Mouse (Mus musculus): Measurements from ENCODE around the gene Cacng7.
A peak's percentile ranks its signal among the peaks of the same experiment; 100 is the strongest.

The Cacng7 gene

DNA sequence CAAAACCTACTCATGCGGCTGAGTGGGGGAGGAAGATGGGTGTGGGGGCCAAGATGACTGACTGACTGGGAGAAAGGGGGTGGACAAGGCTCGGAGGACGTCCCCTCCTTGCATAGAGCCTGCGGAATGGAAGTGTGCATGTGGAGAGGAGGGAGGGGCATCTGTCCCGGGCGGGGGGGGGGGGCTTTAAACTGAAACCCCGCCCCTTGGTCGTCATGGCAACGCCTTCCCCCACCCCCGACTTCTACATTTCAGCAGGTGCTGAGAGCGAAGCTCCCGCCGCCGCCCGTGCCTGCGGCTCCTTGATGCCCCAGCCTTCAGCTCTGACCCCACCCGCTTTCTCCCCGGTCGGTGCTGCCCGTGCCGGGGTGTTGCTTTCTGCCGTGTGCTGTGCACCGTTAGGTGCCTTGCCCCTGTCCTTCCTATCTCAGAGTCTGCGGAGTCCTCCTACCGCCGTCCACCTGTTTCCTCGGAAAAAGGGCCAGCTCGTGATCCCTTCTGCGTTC lies 29.4 kb upstream of the Cacng7 start:
- no peak for DNase-seq

DNA sequence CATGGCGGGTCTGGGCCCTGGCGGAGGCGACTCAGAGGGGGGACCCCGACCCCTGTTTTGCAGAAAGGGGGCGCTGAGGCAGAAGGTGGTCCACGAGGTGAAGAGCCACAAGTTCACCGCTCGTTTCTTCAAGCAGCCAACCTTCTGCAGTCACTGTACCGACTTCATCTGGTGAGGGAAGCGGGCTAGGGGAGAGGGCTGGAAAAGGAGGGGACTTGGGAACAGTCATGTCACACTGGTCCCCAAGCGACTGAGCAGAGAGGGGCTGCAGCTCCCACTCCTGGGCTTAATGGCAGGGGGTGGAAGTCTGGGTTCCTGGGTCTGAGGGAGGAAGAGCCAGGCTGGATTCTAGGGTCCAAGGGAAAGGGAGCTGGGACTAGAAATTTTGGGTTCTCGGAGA lies 29.0 kb upstream of the Cacng7 start:
- no peak for DNase-seq

DNA sequence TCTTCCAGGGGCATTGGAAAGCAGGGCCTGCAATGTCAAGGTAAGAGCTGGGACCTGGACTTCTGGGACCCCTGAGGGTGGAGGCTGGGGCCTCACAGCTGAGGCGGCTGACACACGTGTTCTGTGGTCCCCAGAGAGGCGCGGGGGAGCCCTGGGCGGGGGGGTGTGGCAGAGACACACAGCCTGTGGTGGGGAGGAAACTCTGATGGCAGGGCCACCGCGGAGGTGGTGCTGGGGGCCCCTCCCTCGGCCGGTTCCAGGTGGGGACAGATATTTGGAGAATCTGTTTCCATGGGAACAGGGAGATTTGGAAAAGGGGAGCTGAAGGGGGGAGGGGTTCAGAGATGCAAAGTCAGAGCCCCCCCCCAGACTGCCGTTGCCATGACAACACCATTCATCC lies 28.5 kb upstream of the Cacng7 start:
- no peak for DNase-seq

GRCm38 (mm10) chr7:3306400-3306799 lies 26.4 kb upstream of the Cacng7 start:
- no peak for DNase-seq

GRCm38 (mm10) chr7:3308646-3309045 lies 24.1 kb upstream of the Cacng7 start:
- no peak for DNase-seq

- no peak for DNase-seq
Measured at GRCm38 (mm10) chr7:3310233-3310632, 22.5 kb upstream of the Cacng7 start.

DNA sequence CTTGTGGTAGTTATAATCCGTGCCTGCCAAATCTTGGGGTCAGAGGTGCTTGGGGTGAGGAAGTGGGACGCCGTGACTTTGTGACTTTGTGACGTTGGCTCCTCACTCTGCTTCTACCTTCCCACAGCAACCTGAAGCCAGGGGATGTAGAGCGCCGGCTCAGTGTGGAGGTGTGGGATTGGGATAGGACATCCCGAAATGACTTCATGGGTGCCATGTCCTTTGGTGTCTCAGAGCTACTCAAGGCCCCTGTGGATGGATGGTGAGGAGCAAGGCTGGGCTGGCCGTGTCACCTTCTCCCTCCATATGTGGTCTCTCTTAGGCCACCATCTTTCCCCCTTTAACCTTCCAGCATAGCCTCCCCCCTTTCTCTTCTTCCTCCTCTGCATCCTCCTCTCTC lies 19.2 kb upstream of the Cacng7 start:
- no peak for DNase-seq

DNA sequence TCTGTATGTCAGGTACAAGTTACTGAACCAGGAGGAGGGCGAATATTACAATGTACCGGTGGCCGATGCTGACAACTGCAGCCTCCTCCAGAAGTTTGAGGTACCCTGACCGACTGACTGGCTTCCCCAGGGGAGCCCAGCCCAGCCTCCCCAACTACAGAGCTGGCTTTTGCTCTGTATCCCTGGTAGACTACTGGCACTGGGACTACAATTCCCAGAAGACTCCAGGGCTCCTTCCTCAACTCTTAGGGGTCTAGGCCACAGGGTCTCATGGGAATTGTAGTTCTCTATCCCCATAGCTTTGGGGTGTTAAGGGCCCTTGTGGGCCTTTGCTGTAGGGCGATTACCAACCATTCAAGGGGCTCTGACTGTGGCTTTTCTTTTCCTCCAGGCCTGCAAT lies 18.6 kb upstream of the Cacng7 start:
- no peak for DNase-seq

DNA sequence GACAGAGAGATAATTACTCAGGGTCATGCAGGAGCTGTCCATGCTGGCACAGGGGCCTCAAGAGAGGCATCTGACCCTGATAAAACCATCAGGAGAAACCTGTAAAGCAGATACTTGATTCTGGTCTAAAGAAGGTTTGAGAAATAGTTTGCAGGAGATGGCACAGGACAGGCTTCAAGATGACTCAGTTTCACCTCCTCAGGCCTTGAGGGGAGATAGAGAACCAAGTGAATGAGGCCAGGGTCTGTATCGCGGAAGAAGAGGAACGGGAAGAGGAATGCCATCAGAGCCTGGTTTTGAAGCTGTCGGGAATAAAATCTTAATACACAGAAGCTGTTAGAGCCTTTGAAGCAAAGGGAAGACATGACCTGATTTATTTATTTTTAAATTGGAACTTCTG lies 15.1 kb upstream of the Cacng7 start:
- DNase-seq = no peak

GRCm38 (mm10) chr7:3320856-3321255 lies 11.9 kb upstream of the Cacng7 start:
- DNase-seq = no peak

DNA sequence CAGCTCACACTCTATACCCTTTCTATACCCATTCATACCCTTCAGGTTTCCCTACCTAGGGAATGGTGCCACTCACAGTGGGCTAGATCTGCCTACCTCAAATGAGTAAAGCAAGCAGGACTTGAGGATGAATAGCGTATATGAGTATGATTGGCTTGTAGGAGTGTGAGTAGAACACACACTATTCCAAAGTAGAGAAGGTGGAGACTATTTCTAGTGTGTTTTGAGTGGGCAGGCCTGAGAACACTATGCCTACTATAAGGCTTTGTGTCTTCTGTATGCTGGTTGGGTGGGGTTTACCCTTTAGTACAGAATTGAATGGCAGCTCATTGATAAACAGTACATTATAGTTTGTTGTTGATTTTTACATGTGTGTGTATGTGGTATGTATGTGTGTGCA lies 8.9 kb upstream of the Cacng7 start:
- DNase-seq = no peak

GRCm38 (mm10) chr7:3327961-3328360 lies 4.8 kb upstream of the Cacng7 start:
- DNase-seq = no peak

DNA sequence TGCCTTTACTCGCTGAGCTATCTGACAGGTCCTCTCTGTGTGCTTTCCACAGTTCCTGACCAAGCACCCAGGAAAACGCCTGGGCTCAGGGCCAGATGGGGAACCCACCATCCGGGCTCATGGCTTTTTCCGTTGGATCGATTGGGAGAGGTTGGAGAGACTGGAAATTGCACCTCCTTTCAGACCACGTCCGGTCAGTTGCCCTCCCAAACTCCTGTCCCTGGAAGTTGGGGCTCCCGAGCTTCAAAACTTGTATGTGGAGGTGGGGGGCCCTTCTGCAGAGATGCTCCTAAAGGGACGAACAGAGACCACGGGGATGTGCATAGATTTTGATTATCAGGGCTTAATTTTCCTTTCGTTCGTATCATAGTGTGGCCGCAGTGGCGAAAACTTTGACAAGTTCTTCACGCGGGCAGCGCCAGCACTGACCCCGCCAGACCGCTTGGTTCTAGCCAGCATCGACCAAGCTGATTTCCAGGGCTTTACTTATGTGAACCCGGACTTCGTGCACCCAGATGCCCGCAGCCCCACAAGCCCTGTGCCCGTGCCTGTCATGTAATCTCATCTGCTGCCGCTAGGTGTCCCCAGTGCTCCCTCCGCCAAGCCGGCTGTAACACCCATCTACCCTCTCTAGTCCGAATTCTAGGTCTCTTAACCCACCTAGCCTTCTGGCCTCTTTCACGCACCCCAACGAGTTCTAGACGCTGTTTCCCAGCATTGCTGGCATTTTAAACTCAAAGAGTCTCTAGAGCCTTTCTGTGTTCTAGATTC lies 2.8 kb upstream of the Cacng7 start:
- DNase-seq = peak; percentile 71

GRCm38 (mm10) chr7:3331171-3331570 lies 1.6 kb upstream of the Cacng7 start:
- no peak for DNase-seq

DNA sequence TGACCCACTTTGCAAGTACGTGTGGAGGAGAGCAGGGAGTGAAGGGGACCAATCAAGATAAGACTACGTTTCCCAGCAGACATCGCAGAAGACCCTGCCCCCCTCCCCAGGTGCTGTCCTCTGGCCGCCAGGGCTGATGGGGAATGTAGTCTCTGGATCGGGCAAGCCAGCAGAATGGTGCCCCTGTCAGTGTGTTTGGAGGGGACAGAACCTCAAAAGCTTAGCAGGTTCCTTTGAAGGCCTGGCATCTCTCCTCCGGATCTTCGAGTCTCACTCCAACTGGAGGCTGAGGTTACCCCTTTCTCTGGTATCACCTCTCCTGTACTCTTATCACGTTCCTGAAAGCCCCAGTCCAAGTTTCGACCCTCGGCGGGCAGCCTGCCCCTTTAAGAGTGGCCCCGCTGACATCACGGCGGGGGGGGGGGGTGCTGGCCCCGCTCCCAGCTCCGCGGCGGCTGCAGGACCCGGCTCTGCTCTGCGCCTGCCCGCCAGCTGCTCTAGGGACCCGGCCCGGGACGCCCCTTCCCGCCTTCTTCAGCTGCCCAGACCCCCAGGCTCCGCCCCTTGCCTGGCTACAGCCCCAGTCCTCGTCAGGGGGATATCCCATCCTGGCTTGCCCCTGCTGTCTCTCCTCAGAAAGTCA lies 1.1 kb upstream of the Cacng7 start:
- DNase-seq = peak; percentile 39

DNA sequence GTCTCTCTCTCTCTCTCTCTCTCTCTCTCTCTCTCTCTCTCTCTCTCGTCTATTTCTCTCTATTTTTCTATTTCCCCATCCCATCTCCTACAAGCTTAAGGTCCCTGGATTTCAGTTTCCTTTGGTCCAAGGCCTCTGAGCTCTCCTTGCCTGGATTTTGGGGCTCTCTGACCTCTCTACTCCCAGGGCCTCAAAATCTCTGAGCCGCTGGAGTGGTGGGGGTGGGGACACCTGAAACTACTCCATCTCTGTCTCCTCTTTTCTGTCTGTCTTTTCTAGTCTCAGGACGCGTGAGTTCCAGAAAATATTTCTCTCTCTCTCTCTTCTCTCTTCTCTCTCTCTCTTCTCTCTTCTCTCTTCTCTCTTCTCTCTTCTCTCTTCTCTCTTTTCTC lies 535 bp upstream of the Cacng7 start:
- no peak for DNase-seq

DNA sequence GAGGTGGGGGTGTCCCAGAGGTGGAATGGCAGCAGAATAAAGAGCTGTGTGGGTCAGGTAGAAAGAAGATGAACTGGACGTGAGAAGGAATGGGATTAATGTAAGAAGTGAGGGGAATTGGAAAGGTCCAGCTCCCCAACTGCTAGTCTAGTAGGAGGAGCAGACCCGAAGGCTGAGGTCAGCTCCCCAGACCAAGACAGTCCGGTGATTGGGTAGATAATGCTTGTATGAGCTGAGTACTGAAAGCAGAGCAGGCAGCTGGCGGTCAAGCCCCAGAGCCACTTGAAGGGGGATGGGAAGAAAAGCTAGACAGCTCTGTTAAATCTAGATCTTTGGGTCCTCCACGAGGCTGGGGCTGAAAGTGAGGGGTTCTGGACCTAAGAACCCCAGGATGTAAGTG lies 787 bp downstream of the Cacng7 start:
- no peak for DNase-seq

DNA sequence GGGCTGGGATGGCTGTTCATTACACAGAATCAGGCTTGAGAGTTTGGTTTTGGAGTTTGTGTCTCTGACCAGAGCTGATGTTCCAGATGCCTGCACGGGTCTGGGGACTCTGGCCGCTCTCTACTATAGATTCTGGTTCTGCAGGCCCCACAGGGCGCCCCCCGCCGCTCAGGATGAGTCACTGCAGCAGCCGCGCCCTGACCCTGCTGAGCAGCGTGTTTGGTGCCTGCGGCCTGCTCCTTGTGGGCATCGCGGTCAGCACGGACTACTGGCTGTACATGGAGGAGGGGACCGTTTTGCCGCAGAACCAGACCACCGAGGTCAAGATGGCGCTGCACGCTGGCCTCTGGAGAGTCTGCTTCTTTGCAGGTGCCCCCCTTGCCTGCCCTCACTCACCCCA lies 3.7 kb downstream of the Cacng7 start:
- DNase-seq = no peak

DNA sequence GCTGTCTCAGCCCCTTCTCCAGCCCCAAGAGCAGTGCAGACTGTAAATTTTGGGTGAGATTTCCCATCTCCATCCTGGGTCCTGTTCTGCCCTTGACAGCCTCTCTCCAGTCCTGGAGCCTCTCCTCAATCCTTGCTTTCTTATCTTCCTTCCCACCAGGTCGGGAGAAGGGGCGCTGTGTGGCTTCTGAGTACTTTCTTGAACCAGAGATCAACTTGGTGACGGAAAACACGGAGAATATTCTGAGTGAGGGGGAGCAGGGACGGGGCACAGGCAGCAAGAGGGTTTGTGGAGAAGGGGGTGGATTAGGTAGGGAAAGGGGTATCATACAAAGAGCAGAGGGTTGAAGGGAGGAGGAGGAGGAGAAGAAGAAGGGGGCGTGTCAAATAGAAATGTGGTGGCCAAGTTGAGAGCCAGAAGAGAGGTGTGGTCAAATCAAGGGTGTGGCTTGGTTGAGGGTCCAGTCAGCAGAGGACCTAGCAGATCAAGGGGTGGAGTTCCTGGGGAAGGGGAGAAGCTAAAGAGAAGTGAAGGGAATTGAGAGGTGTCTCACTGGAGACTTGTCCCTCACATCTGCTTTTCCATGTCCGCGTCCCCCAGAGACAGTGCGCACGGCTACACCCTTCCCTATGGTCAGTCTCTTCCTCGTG lies 5.7 kb downstream of the Cacng7 start:
- no peak for DNase-seq

- DNase-seq = no peak
Measured at GRCm38 (mm10) chr7:3339010-3339409, 6.3 kb downstream of the Cacng7 start.

DNA sequence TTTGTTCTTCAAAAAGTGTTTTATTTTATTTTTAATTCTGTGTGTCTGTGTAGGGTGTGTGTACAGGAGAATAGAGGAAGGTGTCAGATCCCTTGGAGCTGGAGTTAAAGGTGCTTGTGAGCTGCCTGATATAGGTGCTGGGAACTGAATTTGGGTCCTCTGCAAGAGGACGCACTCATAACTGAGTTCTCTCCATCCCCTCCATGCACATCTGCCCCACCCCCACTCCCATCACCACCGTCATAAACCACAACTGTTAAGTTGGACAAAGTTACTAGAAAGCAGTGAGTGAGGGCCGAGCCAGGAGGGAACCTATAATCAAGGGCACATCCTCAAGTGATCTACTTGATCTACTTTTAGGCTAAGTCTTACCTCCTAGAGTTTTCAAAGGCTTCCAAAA lies 11.1 kb downstream of the Cacng7 start:
- no peak for DNase-seq

- no peak for DNase-seq
Measured at GRCm38 (mm10) chr7:3345301-3345700, 12.5 kb downstream of the Cacng7 start.

GRCm38 (mm10) chr7:3347366-3348287 lies 14.9 kb downstream of the Cacng7 start:
- DNase-seq = no peak

Measured in kidney, adult 9 months (tissue).